Mouse (Mus musculus) neural tube, embryonic 12.5 days (tissue): ENCODE measurements around the gene Ccdc40. TPM values are rescaled to one million over a fixed set of nuclear protein-coding genes. Genes with fewer than 3 reads are reported as not detected.
A peak's percentile ranks its signal among the peaks of the same experiment; 100 is the strongest.
"Not testable (repeated sequence)": the region's sequence is repeated elsewhere in the genome, so short reads cannot be mapped to it uniquely, and the experiment has no call there.

Experiments used
- ATAC-seq: fragments of 200-750 bp; cut with Nextera tagmentation; 2 replicates; pipeline ENCODE4 v1.8.0; 2017; ENCODE audit warnings: low read depth, mild to moderate bottlenecking, moderate TSS enrichment, moderate library complexity; ENCODE audit not compliant: low FRiP score
- H3K27ac ChIP-seq: fragments of 300-500 bp; sonication (generic); 2 replicates; pipeline ENCODE4 v1.5.1; 2016
- H3K27me3 ChIP-seq: fragments of 300-500 bp; sonication (generic); replicated peaks from 2 replicates; pipeline ENCODE4 v1.6.1; 2016; ENCODE audit warnings: mild to moderate bottlenecking
- H3K36me3 ChIP-seq: fragments of 300-500 bp; sonication (generic); 2 replicates; pipeline ENCODE4 v1.6.1; 2016; ENCODE audit warnings: mild to moderate bottlenecking
- H3K4me1 ChIP-seq: fragments of 300-500 bp; sonication (generic); 2 replicates; pipeline ENCODE4 v1.6.1; 2016
- H3K4me2 ChIP-seq: fragments of 300-500 bp; sonication (generic); replicated peaks from 2 replicates; pipeline ENCODE4 v1.6.1; 2016; ENCODE audit warnings: mild to moderate bottlenecking
- H3K4me3 ChIP-seq: fragments of 300-500 bp; sonication (generic); 2 replicates; pipeline ENCODE4 v1.5.1; 2016
- H3K9ac ChIP-seq: fragments of 300-500 bp; sonication (generic); 2 replicates; pipeline ENCODE4 v1.6.1; 2016; ENCODE audit warnings: mild to moderate bottlenecking
- H3K9me3 ChIP-seq: fragments of 300-500 bp; sonication (generic); 2 replicates; pipeline ENCODE4 v1.6.1; 2016; ENCODE audit warnings: mild to moderate bottlenecking
- WGBS: fragments of 180-500 bp; shearing (Covaris S2); methylation state at CpG from one replicate; pipeline ENCODE4 v1.1.7; 2016; 5-methylcytosine and 5-hydroxymethylcytosine counted together
- polyA plus RNA-seq: library from polyadenylated mRNA; unstranded; fragments of >200 nt; fragmentation: Nextera tagmentation; extraction: Ambion mirVana; gene quantifications from 2 replicates; pipeline ENCODE4 v1.2.1, GENCODE M21; 2016

Gene Ccdc40
- polyA plus RNA-seq, 1 experiment from 2014 or later, result 18.0 TPM

DNA sequence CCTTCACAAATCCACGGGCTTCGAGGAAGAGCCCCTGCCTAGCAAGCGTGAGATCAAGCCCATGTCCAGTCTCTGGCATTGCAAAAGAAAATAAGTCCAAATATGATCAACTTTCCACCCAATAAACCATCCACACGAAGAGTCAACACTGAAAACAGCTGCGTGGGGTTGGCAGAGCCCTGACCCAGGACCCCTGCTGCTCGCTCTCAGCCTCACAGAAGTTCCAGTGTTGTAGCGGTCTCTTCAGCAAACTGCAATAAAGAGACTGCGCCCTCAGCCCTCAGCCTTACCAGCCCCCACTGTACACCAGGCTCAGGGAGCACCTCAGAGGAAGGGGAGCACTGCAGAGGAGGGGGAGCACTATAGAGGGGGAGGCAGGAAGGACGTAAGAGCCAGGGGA lies 2.7 kb upstream of the Ccdc40 start:
- peaks cover 73% of the 10 kb centered on the region for H3K4me1 ChIP-seq
- no peak overlapping the region for H3K9ac ChIP-seq

DNA sequence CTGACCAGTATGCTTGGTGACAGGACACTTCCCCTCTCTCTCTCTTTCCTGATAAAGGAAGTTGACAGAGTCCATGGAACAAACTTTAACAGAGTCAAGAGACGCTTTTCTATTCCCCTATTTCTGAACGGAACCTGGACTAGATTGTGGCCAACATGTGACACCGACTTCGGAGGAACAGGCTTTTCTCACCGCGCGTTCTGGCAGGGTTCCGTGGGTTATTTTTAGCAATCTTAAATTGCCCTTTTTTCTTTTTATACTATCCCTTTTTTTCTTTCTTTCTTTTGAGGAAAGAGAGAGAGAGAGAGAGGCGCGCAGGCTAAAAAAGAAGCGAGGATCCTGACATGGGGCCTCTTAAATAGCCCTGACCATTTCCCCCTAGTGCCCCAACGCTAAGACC lies 781 bp upstream of the Ccdc40 start:
- H3K4me1 ChIP-seq, result peaks cover 59% of the 10 kb centered on the region

More for the DNA sequence above, 2.7 kb upstream of the Ccdc40 start:
- Histone ChIP-seq H3K27me3 (no peaks in the 10 kb centered on the region), H3K27ac (no peak overlapping the region), H3K4me2 (peak overlapping the region; percentile 95), H3K4me3 (no peak overlapping the region), H3K9me3 (no peaks in the 10 kb centered on the region), H3K36me3 (no peaks in the 10 kb centered on the region; the same call in 1 of the 2 replicates)
- WGBS, result 60% methylated on average over 9 of the region's 9 CpGs
- ATAC-seq, result no peak

DNA sequence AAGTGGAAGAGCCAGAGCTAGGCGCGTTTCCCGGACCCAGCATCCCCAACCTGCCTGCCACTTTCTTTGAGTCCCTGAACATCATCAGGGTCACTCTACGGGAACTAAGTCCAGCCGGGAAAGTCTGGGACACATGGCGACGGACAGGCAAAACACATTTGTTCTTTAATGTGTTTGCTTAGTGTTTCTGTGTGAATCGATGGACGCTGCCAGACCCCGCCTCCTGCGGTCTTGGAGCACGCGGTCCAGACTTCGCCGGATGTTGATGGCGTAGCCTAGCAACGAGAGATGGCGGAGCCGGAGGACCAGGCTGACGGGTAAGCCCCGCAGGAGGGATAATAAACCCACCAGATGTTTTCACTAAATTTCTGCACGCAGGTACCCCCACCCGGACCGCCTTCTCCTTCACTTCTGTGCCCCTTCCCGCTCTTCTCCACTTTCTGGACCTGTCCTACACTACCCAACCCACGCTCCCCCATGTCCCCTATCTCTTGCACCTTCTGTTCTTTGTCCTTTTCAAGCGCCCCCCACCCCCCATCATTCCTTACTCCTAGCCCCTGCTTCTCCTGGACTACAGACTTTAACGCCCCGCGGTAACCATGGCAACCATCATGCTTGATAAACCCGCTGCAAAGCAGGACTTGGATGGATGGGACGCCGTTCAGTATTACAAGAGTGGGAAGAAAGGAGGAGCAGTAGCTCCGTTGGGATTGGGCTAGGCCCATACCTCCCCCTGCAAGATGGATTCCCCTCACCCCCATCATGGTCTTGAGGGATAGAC lies 664 bp downstream of the Ccdc40 start:
- H3K9ac ChIP-seq, result peak overlapping the region; percentile 87
- WGBS, result 2% methylated on average over 34 of the region's 34 CpGs
- peak; percentile 93 for ATAC-seq
- peak overlapping the region; percentile 79 for H3K27ac ChIP-seq
- H3K27me3 ChIP-seq, result no peaks in the 10 kb centered on the region
- H3K4me3 ChIP-seq, result peak overlapping the region; percentile 71
- H3K36me3 ChIP-seq, result peaks cover 9% of the 10 kb centered on the region; the same call in 1 of the 2 replicates
- H3K4me2 ChIP-seq, result peak overlapping the region; percentile 95
- H3K9me3 ChIP-seq, result no peaks in the 10 kb centered on the region
- peaks cover 47% of the 10 kb centered on the region for H3K4me1 ChIP-seq

More for the DNA sequence above, 781 bp upstream of the Ccdc40 start:
- H3K27ac ChIP-seq, result 0 out of 2 replicates have a peak overlapping the region, but pooled peaks have one; percentile 79
- H3K9me3 ChIP-seq, result no peaks in the 10 kb centered on the region
- WGBS, result 5% methylated on average over 12 of the region's 12 CpGs
- no peak for ATAC-seq
- H3K27me3 ChIP-seq, result no peaks in the 10 kb centered on the region
- peak overlapping the region; percentile 71 for H3K4me3 ChIP-seq
- H3K9ac ChIP-seq, result peak overlapping the region; percentile 87
- H3K4me2 ChIP-seq, result peak overlapping the region; percentile 95
- peaks cover 5% of the 10 kb centered on the region; the same call in 1 of the 2 replicates for H3K36me3 ChIP-seq

DNA sequence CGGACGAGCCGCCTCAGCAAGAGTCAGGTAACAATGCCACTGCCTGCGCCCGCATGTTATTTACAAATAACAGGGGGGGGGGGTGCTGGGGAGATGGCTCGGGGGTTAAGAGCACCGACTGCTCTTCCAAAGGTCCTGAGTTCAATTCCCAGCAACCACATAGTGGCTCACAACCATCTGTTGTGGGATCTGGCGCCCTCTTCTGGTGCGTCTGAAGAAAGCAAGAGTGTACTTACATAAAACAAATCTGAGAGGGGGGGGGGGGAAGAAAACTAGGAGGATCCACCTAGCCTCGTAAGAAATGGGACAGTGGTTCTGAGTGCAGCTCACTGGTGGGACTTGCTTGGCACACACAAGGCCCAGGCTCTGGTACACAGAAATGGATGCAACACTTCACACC lies 6.4 kb downstream of the Ccdc40 start:
- Histone ChIP-seq H3K9ac (no peak overlapping the region), H3K4me2 (no peak overlapping the region), H3K36me3 (peaks cover 26% of the 10 kb centered on the region), H3K27ac (no peak overlapping the region), H3K4me3 (no peak overlapping the region), H3K4me1 (peaks cover 25% of the 10 kb centered on the region), H3K27me3 (no peaks in the 10 kb centered on the region), H3K9me3 (no peaks in the 10 kb centered on the region; the same call in 1 of the 2 replicates)
- WGBS, result 94% methylated on average over 10 of the region's 10 CpGs
- ATAC-seq, result no peak

DNA sequence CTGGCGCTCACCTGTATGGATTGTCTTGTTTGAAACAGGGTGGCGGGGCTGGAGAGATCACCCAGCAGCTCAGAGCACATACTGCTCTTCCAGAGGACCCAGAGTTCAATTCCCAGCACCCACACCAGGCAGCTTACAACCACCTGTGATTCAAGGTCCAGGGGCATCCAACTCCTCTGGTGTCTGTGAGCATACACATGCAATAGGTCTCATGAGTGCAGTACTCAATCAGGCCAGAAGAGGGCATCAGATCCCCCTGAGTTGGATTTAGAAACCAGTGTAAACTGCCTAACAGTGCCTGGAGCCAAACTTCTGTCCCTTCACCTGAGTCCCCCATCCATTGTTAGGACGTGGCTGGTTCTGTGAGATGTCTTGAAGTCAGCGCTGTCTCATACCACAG lies 7.2 kb downstream of the Ccdc40 start:
- no peak overlapping the region for H3K9ac ChIP-seq
- H3K27ac ChIP-seq, result no peak overlapping the region
- H3K4me3 ChIP-seq, result no peak overlapping the region
- ATAC-seq, result no peak
- peaks cover 34% of the 10 kb centered on the region for H3K36me3 ChIP-seq
- H3K4me1 ChIP-seq, result peaks cover 17% of the 10 kb centered on the region
- 82% methylated on average over 4 of the region's 4 CpGs for WGBS
- H3K9me3 ChIP-seq, result no peaks in the 10 kb centered on the region; the same call in 1 of the 2 replicates
- no peaks in the 10 kb centered on the region for H3K27me3 ChIP-seq
- no peak overlapping the region for H3K4me2 ChIP-seq

DNA sequence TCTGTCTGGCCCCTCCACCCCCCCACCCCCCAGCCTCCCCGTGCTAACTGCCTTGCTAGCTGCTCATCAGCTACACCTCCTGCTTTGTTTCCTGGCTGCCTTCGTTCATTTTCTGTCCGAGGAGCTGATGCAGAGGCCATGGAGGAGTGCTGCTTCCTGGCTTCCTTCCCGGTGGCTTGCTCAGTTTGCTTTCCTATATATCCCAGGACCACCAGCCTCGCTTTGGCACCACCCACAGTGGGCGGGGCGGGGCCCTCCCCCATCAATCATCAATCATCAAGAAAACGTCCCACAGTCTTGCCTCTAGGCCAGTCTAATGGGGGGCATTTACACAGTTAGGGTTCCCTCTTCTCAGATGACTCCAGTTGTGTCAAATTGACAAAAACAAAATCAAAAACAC lies 8.0 kb downstream of the Ccdc40 start:
- 33% methylated on average over 8 of the region's 8 CpGs for WGBS
- Histone ChIP-seq H3K27me3 (no peaks in the 10 kb centered on the region), H3K36me3 (peaks cover 34% of the 10 kb centered on the region), H3K4me2 (no peak overlapping the region), H3K9ac (no peak overlapping the region), H3K27ac (no peak overlapping the region), H3K4me3 (no peak overlapping the region), H3K9me3 (no peaks in the 10 kb centered on the region; the same call in 1 of the 2 replicates), H3K4me1 (peaks cover 14% of the 10 kb centered on the region; the same call in 1 of the 2 replicates)
- no peak for ATAC-seq

DNA sequence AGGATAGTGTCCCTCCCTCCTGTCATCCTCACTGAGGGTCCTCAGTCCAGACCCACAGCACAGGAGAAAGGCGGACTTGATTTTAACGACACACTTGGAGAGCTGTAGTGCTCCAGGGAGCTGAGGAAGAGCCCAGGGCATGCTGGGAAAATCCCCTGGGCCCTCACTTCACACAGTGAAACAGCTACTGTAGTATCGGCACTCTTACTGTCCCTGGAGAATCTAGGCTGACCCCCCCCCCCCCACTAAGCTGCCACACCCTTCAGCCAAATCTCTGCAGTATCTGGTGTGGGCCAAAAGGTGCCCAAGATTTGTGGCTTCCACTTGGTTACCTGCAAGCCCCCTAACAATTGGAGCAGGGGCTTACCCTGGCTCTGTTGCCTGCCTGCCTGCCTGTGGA lies 8.6 kb downstream of the Ccdc40 start:
- H3K27ac ChIP-seq, result no peak overlapping the region
- ATAC-seq, result no peak
- no peak overlapping the region for H3K4me2 ChIP-seq
- H3K4me3 ChIP-seq, result no peak overlapping the region
- H3K36me3 ChIP-seq, result peaks cover 32% of the 10 kb centered on the region
- H3K4me1 ChIP-seq, result peaks cover 14% of the 10 kb centered on the region; the same call in 1 of the 2 replicates
- no peak overlapping the region for H3K9ac ChIP-seq
- no peaks in the 10 kb centered on the region for H3K27me3 ChIP-seq
- WGBS, result 50% methylated on average over 3 of the region's 3 CpGs
- no peaks in the 10 kb centered on the region; the same call in 1 of the 2 replicates for H3K9me3 ChIP-seq

DNA sequence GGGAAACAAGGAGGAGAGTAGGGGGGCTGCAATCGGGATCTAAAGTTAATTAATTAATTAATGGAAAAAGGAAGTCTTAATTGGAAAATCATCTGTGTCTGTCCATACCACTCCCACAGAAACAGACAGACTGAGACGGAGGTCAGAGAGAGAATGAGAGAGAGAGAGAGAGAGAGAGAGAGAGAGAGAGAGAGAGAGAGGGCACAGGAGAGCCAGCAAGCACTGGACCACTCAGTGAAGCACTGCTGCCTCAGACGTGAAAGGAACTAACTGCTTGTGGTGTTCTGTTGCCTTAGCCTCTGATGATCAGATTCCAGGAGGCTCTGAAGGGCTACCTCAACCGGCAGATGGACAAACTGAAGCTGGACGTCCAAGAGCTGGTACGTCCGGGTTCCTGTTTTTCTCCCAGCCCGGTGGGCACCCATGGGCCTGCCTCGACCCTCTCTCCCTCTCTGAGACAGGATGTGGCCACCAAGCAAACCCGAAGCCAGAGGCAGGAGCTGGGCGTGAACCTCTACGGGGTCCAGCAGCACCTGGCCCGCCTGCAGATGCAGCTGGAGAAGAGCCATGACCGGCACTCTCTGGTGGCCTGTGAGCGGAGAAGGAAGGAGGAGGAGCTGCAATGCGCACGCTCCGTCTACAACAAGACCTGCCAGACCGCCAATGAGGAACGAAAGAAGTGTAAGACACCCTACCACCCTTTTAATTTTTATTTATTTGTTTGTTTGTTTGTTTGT lies 9.4 kb downstream of the Ccdc40 start:
- Histone ChIP-seq H3K9me3 (no peaks in the 10 kb centered on the region; the same call in 1 of the 2 replicates), H3K4me3 (no peak overlapping the region), H3K4me2 (peak overlapping the region; percentile 53), H3K27me3 (no peaks in the 10 kb centered on the region), H3K27ac (no peak overlapping the region), H3K9ac (0 out of 2 replicates have a peak overlapping the region, but pooled peaks have one; percentile 33), H3K36me3 (peaks cover 35% of the 10 kb centered on the region), H3K4me1 (peaks cover 14% of the 10 kb centered on the region; the same call in 1 of the 2 replicates)
- 39% methylated on average over 20 of the region's 20 CpGs for WGBS
- ATAC-seq, result 0 out of 2 replicates have a peak, but pooled peaks have one; percentile 38

DNA sequence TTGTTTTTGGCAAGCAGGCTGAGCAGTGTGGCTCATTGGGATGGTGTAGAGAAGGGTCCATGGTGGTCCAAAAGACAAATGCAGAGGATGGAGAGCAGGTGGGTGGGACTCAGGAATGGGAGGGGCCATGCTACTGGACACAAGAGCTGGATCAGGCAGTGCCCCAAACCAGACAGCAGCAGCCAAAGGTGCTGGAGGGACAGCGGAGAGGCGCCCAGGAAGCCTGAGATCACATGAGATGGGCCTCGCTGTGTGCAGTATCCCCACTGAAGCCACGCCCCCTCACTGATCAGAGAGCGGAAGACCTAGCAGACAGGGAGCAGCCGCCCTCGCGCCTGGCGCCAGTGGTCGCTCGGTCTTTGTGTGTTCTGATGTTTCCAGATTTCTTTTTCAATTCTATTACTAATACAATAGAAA lies 9.9 kb downstream of the Ccdc40 start:
- 22% methylated on average over 11 of the region's 11 CpGs for WGBS
- Histone ChIP-seq H3K27ac (no peak overlapping the region), H3K36me3 (peaks cover 41% of the 10 kb centered on the region), H3K27me3 (no peaks in the 10 kb centered on the region), H3K9ac (no peak overlapping the region), H3K4me2 (peak overlapping the region; percentile 53), H3K4me1 (peaks cover 14% of the 10 kb centered on the region; the same call in 1 of the 2 replicates), H3K9me3 (no peaks in the 10 kb centered on the region; the same call in 1 of the 2 replicates), H3K4me3 (no peak overlapping the region)
- peak; percentile 55 for ATAC-seq

DNA sequence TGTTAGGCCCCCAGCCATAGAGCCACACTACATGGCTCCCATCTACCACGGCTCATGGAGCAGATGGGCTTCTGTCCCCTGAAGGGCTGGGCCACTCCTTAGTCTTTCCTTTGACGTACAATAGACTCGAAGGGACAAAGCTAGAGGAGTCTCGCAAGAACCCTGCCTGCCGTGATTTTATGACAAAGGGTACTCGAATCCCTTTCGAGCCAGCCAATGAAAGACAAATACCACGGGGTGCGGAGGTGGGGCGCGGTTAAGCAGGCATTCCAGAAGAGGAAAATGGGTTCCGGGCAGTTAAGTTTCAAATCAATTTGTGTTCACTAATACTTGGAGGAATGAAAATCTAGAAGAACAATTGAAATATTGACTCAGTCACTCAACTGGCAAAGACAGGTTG lies 11.1 kb downstream of the Ccdc40 start:
- H3K9ac ChIP-seq, result no peak overlapping the region
- H3K4me2 ChIP-seq, result no peak overlapping the region
- ATAC-seq, result no peak
- H3K27ac ChIP-seq, result peak overlapping the region; percentile 8; the same call in 1 of the 2 replicates
- H3K4me3 ChIP-seq, result no peak overlapping the region
- H3K9me3 ChIP-seq, result no peaks in the 10 kb centered on the region; the same call in 1 of the 2 replicates
- H3K27me3 ChIP-seq, result no peaks in the 10 kb centered on the region
- H3K4me1 ChIP-seq, result peaks cover 14% of the 10 kb centered on the region; the same call in 1 of the 2 replicates
- peaks cover 45% of the 10 kb centered on the region for H3K36me3 ChIP-seq
- 78% methylated on average over 12 of the region's 12 CpGs for WGBS

DNA sequence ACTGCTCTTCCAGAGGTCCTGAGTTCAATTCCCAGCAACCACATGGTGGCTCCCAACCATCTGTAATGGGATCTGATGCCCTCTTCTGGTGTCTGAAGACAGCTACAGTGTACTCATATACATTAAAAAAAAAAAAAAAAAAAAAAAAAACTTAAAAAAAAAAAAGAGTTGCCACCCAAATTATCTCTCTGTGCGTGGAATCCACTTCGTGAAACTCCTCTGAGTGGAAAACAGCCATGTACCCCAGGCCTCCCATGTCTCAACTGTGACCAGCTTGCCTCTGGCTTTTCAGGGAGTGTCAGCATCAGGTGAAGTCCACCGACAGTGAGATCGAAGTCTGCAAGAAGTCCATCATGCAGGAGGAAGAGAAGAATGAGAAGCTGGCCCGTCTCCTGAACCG lies 17.2 kb downstream of the Ccdc40 start:
- not testable (repeated sequence) for H3K27me3 ChIP-seq, H3K4me2 ChIP-seq, H3K9me3 ChIP-seq, H3K4me1 ChIP-seq, H3K4me3 ChIP-seq, H3K9ac ChIP-seq, ATAC-seq, H3K27ac ChIP-seq
- 94% methylated on average over 6 of the region's 6 CpGs for WGBS
- H3K36me3 ChIP-seq, result peaks cover 24% of the 10 kb centered on the region; the same call in 1 of the 2 replicates

DNA sequence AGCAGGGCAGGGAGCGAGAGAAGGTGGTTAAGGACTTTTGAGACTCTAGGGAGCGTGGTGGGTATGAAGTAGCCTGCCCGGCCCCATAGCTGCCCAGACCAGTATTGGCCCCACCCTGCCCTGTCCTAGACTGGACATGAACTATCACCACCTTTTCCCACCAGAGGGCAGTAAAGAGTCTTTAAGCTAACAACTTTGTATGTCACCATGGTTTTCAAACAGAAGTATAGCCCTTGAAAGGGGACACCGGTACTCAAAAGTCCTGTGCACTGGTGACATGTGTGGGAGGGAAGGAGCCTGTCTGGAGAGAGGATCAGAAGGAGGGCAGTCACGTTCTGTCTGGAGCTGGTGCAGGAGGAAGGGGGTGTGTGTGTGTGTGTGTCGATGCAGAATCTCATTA lies 20.6 kb downstream of the Ccdc40 start:
- Histone ChIP-seq H3K27me3 (no peaks in the 10 kb centered on the region), H3K4me2 (no peak overlapping the region), H3K4me1 (peaks cover 25% of the 10 kb centered on the region), H3K27ac (no peak overlapping the region), H3K9ac (no peak overlapping the region), H3K9me3 (no peaks in the 10 kb centered on the region), H3K36me3 (peaks cover 5% of the 10 kb centered on the region; the same call in 1 of the 2 replicates), H3K4me3 (no peak overlapping the region)
- 35% methylated on average over 6 of the region's 6 CpGs for WGBS
- peak; percentile 36; the same call in 1 of the 2 replicates for ATAC-seq
